Mouse (Mus musculus) ES-Bruce4 (cell line): ENCODE measurements at regions not wholly inside any gene's neighbourhood (a gene's known extent, or its start where the extent isn't known, plus 50 kb on each side); places are given as distances from the start of the nearest gene placed in this dataset.

Experiments used
- H3K27ac ChIP-seq: 2 replicates; pipeline ENCODE4 v1.5.1; 2012; ENCODE audit warnings: low read length, inconsistent platforms; ENCODE audit not compliant: insufficient read depth
- H3K27me3 ChIP-seq: 2 replicates; pipeline ENCODE4 v1.6.1; 2012; ENCODE audit warnings: mild to moderate bottlenecking, low read length, inconsistent platforms; ENCODE audit not compliant: control insufficient read depth, poor library complexity, insufficient read depth, severe bottlenecking
- H3K36me3 ChIP-seq: 2 replicates; pipeline ENCODE4 v1.6.1; 2012; ENCODE audit warnings: inconsistent platforms, mild to moderate bottlenecking, low read length, moderate library complexity; ENCODE audit not compliant: control insufficient read depth, poor library complexity, insufficient read depth, severe bottlenecking
- H3K4me1 ChIP-seq: one replicate; pipeline ENCODE4 v1.8.1; 2011; ENCODE audit warnings: low read length; ENCODE audit not compliant: control insufficient read depth, insufficient read depth
- H3K4me3 ChIP-seq: 2 replicates; pipeline ENCODE4 v1.5.1; 2011; ENCODE audit warnings: low read depth, mild to moderate bottlenecking, low read length
- H3K9ac ChIP-seq: 2 replicates; pipeline ENCODE4 v1.6.1; 2012; ENCODE audit warnings: low read depth, mild to moderate bottlenecking, inconsistent platforms; ENCODE audit not compliant: poor library complexity, severe bottlenecking
- H3K9me3 ChIP-seq: replicated peaks from 2 replicates; pipeline ENCODE4 v1.6.1; 2012; ENCODE audit warnings: mild to moderate bottlenecking, low read length, inconsistent platforms; ENCODE audit not compliant: control insufficient read depth, poor library complexity, insufficient read depth, severe bottlenecking
- CTCF ChIP-seq: IDR thresholded peaks from one replicate; pipeline ENCODE4 v1.8.1; 2011; ENCODE audit warnings: low read depth, low read length
- EP300 ChIP-seq: IDR thresholded peaks from 2 replicates; pipeline ENCODE4 v1.6.1; 2011; ENCODE audit warnings: low read depth, low read length; ENCODE audit not compliant: insufficient read depth
- POLR2A ChIP-seq: IDR thresholded peaks from one replicate; pipeline ENCODE4 v1.8.1; 2011; ENCODE audit warnings: low read length; ENCODE audit not compliant: insufficient read depth

GRCm38 (mm10) chr13:71517776-71518175 is 445.7 kb downstream of the Irx1 start:
- TF ChIP-seq CTCF (no peak), POLR2A (no peak), EP300 (no peak)
- Histone ChIP-seq H3K4me3 (no peak overlapping the region), H3K27me3 (no peaks in the 10 kb centered on the region), H3K9ac (no peak overlapping the region), H3K36me3 (no peaks in the 10 kb centered on the region), H3K9me3 (no peaks in the 10 kb centered on the region), H3K27ac (no peak overlapping the region), H3K4me1 (no peaks in the 10 kb centered on the region)

- H3K9ac ChIP-seq: no peak overlapping the region
These were observed 450.3 kb downstream of the Irx1 start for GRCm38 (mm10) chr13:71513204-71513603.

GRCm38 (mm10) chr13:71507956-71508401 is 455.5 kb downstream of the Irx1 start:
- Histone ChIP-seq H3K4me3 (no peak overlapping the region), H3K9me3 (peaks cover 8% of the 10 kb centered on the region; the same call in 1 of the 2 replicates), H3K27me3 (peaks cover 6% of the 10 kb centered on the region; the same call in 1 of the 2 replicates), H3K27ac (no peak overlapping the region), H3K9ac (no peak overlapping the region), H3K4me1 (peaks cover 2% of the 10 kb centered on the region), H3K36me3 (no peaks in the 10 kb centered on the region)
- no peak for TF ChIP-seq CTCF
- no peak for TF ChIP-seq POLR2A
- peak; percentile 60 for TF ChIP-seq EP300

More at GRCm38 (mm10) chr13:71513204-71513603, 450.3 kb downstream of the Irx1 start:
- TF ChIP-seq EP300 (no peak), CTCF (no peak), POLR2A (no peak)
- no peak overlapping the region for H3K4me3 ChIP-seq
- peaks cover 2% of the 10 kb centered on the region for H3K4me1 ChIP-seq
- H3K27me3 ChIP-seq: peaks cover 6% of the 10 kb centered on the region; the same call in 1 of the 2 replicates
- H3K36me3 ChIP-seq: no peaks in the 10 kb centered on the region
- H3K9me3 ChIP-seq: peaks cover 8% of the 10 kb centered on the region; the same call in 1 of the 2 replicates
- H3K27ac ChIP-seq: no peak overlapping the region

- no peak overlapping the region for H3K4me3 ChIP-seq
- H3K9ac ChIP-seq: no peak overlapping the region
- peaks cover 8% of the 10 kb centered on the region; the same call in 1 of the 2 replicates for H3K9me3 ChIP-seq
- no peak overlapping the region for H3K27ac ChIP-seq
- H3K36me3 ChIP-seq: no peaks in the 10 kb centered on the region
- peaks cover 6% of the 10 kb centered on the region; the same call in 1 of the 2 replicates for H3K27me3 ChIP-seq
- TF ChIP-seq CTCF: no peak
- no peak for TF ChIP-seq POLR2A
- 0 out of 2 replicates have a peak, but pooled peaks have one; percentile 19 for TF ChIP-seq EP300
- H3K4me1 ChIP-seq: peaks cover 2% of the 10 kb centered on the region
These were observed 456.0 kb downstream of the Irx1 start for GRCm38 (mm10) chr13:71507421-71507931.

- TF ChIP-seq CTCF: no peak
- no peak for TF ChIP-seq POLR2A
- TF ChIP-seq EP300: no peak
- H3K4me3 ChIP-seq: no peak overlapping the region
- H3K27me3 ChIP-seq: peaks cover 4% of the 10 kb centered on the region; the same call in 1 of the 2 replicates
- H3K4me1 ChIP-seq: peaks cover 2% of the 10 kb centered on the region
- H3K36me3 ChIP-seq: no peaks in the 10 kb centered on the region
- no peak overlapping the region for H3K9ac ChIP-seq
- peaks cover 8% of the 10 kb centered on the region; the same call in 1 of the 2 replicates for H3K9me3 ChIP-seq
- no peak overlapping the region for H3K27ac ChIP-seq
These were observed 456.7 kb downstream of the Irx1 start for GRCm38 (mm10) chr13:71506777-71507176.

- Histone ChIP-seq H3K27ac (no peak overlapping the region), H3K9me3 (no peaks in the 10 kb centered on the region), H3K9ac (no peak overlapping the region), H3K27me3 (no peaks in the 10 kb centered on the region), H3K36me3 (no peaks in the 10 kb centered on the region), H3K4me1 (no peaks in the 10 kb centered on the region), H3K4me3 (no peak overlapping the region)
- TF ChIP-seq CTCF (no peak), EP300 (no peak), POLR2A (no peak)
These were observed 473.8 kb downstream of the Irx1 start for GRCm38 (mm10) chr13:71489773-71490172.
